Mouse (Mus musculus) urinary bladder, adult 2 months (tissue): ENCODE results near the gene Gtf2f2. TPM values are rescaled to one million over a fixed set of nuclear protein-coding genes. Genes with fewer than 3 reads are reported as not detected.

ENCODE experiments used
- DNase-seq: peaks from one replicate; pipeline ENCODE4 v3.0.0; 2022; ENCODE audit warnings: low spot score
- polyA plus RNA-seq: library from polyadenylated mRNA; depleted of rRNA; stranded (reverse); fragments of >200 nt; gene quantifications from 2 replicates; pipeline ENCODE4 v1.2.3, GENCODE M21; 2012; rRNA removed

The Gtf2f2 gene
- polyA plus RNA-seq: 16.4 and 16.7 TPM in 2 replicates

DNA sequence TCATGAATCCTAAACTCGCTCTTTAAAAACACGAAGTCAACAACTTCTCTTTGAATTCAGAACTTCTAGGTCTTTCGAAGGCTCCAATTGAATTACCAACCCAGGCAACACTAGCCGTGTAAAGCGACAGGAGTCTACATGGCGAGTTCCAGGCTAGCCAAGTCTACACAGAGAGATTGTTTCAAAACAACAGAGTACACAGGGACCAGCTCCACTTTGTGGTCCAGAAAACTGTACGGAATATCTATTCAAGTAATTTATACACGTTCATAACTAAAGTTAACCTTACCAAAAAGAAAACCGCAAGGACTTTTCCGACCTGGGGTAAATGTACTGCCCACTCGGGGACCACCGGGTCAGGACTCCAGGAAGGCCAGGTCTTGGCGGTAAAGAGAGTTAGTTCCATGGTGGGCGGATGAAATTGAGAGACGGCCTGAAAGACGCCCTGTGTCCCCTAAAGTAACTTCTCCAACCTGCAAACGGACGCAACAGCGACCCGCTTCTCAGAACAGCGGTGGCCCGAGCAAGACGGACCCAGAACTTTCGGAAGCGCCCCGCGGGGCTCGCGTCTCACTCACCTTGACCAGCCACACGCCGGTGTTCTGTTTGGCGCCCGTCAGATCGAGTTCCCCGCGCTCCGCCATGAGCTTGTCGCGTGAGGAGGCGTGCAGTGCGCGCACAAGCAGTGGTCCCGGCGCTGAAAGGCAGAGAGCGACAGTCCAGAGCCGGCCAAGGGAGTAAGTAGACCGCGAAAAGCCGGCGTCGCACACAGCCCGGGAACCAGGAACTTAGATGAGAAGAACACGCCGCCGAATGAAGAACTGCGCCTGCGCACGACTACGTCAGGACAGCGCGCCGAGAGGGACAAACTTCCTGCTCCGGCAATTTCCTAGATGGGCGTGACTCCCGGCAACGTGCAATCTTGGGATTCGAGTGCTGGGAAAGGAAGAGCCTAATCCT, at the start of gene Gtf2f2:
Gtf2f2 (minus strand) TSS at position 764 of the 960 bp plus-strand sequence.
- peak; percentile 97 for DNase-seq

DNA sequence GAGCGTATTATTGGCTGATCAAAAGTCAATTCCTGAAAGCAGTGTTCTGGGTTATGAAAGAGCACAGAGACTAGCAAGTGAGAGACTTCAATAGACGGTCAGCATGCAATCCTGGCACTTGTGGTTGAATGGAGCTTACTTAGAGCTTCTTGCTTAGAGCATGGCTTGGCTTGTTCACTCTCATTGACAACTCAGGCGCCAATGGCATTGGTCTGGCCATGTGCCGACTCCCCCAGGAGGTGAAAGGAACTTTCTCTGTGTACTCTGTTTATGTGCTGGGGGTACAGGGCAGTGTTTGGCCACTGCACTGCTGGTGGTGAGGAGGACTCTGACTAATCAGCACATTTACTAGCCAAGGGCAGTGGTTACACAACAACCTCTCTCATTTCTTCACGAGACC, 48.8 kb upstream of the Gtf2f2 start:
- DNase-seq: no peak

DNA sequence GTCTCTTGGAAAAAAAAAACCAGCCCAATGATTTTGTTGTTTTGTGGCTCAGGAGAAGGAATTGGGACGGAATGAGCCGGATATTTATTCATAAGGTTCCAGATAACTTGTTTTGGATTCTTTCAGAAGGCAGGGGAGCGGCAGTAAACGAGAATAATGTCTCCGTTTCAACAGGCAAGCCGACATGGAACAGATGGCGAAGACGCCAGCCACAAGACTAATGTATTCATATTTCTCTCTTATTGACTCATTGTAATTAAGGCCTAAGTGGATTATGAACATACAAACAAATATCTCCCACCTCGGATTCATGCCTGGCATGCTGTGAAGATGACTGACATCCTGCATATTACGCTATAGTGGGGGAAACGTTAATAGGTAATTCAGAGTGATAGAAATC, 43.1 kb upstream of the Gtf2f2 start:
- DNase-seq: no peak

DNA sequence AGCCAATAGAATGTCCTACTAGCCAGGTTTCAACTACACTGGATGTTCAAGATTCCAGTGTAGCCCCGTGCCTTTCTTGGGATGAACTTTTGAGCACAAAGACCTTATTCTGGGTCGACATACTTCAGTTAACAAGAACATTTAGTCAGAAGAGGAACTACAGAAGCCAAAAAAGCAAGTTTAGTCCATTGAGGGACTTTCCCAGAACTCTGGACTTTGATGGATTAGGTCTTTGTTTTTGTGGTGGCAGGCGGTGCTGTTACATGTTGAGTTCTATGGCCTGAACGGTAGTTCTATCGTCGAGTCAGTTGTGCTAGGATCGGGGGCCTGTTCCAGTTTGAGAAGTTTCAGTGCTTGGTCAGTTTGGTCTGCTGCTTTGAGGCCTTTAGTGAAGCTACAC, 41.3 kb upstream of the Gtf2f2 start:
- no peak for DNase-seq

DNA sequence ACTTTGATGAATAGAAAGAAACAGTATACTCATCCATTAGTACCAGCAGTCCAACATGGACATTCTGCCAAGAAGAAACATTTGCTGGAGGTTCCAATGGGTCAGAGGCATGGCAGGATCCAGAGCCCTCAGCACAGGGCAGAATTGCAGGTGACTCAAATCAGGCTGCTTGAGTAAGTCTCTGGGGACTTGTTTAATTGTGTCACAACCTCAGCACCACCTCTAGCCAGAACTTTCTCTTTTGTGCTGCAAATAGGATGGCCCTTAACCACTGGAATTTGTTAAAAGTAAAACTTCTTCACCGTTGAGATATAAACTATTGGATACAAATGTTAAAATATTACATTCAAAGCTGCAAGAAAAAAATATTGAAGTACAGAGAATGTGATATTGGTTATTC, 35.1 kb upstream of the Gtf2f2 start:
- DNase-seq: no peak

DNA sequence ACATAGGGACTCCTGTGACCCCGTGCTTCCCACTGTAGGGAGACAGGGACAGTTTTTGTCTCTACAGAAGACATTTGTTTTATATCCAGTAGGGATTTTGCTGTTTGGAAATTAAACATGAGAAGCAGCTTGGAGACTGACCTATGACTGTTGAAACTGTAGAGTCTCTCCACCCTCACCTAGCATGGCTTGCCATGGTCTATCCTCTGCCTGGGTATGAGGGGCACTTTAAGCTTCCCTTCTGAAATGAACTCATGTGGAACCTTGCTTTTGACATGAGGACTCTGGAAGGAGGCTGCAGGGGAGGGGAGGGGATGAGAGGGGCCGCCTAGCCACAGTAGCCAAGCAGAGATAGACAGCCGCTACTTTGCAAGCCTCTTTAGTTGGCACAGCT, 33.5 kb upstream of the Gtf2f2 start:
- no peak for DNase-seq

DNA sequence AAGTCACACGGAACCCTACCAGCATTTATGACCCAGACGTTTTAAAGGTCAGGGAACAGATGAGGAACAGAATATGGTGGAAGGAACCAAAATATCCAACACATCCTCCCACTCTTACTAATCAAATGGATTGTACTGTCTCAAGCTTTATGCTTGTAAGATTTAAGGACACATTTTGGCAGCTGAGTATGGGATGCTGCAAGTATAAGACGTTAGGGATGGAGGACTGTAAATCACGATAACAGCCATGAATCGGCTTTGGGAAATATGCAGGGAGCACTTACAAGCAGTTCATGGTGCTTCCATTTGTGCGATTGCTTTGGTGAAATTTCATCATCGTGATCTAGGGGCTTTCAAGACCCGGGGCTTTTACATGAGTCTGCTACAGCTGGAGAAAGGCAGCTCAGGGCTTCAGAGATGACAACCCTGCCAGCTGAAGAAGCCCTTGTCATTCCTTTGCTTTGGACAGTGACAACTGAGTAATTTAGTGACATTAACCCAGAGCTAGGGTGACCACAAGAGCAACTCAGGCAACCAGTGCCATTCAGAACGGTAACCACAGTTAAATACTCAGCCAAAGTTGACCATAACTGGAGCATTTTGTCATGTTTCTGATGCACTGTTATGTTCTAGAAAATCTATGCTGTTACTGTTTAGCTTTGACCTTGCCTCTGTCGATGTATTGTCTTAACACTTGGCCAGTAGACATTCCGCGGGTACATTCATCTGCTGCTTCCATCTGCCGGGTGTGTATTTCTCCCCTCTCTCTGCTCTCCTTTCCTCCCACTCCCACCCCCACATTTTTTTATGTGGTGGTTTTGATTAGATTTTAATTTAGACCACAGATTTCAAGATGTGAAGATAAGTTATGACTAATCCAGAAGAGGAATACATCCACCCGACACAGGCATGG, 32.8 kb upstream of the Gtf2f2 start:
- no peak for DNase-seq

DNA sequence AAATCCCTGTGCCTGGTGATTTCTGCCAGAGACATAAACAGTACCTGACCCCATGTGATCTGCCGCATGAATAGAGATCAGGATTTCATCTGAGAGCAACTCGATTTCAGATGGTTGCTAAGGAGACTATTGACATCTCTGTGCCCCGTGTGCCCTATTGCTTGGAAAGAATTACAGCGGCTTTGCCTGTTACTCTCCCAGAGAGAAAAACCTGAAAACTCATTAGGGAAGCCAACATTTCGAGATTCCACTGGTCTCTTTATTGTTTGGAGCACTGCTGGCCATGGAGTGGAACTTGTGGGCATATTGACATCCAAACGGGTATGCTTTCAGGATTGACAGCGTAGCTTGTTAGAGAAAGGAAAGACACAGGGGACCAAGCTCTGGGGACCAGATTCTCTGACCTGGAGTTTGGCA, 22.6 kb upstream of the Gtf2f2 start:
- no peak for DNase-seq

DNA sequence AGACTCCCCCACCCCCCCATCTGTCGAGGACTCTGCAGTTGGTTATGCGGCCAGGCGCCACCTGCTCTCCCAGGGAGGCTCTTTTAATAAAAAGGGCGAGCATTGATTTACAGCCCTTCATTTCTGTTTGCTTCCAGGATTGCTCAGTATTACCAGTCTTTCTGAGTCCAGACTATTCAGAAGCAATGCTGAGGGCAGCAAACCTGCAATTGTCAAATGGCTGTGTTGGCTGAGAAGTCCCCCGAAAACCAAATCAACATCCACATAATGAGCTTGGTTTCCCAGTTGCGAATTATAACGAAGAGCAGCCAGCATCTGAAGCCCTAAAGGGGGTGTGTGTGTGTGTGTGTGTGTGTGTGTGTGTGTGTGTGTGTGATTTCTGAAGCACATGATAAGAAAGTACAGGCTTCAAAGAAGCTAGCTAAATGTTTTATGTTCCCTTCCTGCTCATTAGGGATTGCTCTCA, 22.0 kb upstream of the Gtf2f2 start:
- DNase-seq: no peak

DNA sequence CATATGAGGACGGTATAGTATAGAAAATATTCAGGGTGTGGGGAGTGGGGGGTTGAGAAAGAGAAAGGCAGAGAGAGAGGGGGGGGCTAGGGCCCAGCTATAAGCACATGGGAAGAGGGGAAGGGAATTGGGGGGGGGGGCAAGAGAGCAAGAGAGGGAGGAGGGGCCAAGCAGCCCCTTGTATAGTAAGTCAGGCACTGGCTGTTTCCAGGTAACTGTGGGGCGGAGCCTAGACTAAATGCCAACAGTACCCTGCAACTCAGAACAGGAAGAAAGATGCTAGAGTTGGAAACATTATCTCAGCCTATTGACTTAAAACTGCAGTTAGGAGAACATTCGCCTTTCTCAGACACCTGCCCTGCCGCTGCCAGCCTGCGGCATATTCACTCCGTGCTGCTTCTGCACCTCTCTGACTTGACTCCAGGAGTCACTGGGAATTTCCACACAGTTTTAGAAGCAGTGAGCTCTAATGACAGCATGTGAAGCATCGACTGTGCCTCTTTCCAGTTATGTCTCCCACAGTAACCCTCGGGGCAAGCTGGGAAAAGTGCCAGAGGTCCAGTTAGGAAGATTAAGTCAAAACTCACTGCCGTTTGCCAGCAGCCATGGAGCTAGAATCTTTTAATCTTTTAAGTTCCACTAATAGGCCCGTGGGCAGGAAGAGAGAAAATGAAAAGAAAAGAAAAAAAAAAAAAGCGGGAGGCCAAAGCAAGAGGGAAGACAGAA, 20.6 kb upstream of the Gtf2f2 start:
- no peak for DNase-seq

DNA sequence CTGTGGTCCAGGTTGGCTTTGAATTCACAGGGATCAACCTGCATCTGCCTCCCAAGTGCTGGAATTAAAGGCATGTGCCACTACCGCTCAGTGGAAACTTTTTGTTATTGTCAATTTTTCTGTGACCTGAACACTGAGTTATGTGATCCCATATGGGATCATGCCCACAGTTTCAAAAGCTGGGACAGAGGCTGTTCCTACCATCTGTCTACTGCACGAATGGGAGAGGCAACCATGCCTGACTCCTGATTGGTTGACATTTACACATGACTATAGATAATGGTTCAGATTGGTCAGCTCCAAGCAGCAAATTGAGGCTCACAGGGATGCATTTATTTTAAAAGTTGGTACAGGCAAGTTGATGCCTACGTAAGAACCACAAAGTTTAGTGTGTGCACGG, 14.0 kb upstream of the Gtf2f2 start:
- DNase-seq: no peak

DNA sequence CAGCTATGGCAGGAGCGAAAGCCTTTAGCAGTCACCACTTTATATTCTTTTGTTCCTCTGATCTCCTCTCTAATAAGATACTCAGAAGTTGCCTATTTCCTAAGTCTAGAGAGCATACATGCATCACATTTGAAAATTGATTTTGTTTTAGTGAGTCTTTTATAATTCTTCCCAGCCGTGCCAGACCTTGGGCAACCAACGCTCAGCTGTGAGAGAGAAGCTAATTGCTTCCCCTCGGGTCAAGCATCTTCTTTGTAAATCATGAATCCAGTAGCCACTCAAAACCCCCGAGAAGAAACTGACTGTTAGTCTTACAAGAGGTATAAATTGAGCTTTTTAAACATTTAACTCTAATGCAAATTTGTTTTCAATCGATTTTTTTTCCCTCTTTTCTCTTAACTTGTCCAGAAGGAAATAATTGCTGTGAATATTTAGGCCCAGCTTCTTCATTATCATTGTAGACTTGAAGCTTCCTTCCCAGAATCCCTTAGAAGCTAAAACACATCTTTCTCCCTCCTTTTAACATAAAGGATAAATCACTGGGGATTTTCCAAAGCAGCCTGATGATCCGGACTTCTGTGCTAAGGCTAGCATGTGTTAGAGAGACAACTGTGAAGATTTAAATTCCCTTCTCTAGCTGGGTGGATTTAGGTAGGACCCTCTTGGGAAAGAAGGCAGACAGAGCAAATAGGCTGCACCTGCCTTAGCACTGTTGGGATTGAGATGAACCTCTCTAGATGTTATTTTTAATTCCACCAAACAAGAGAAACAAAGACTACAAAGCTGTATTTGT, 10.5 kb upstream of the Gtf2f2 start:
- DNase-seq: no peak

DNA sequence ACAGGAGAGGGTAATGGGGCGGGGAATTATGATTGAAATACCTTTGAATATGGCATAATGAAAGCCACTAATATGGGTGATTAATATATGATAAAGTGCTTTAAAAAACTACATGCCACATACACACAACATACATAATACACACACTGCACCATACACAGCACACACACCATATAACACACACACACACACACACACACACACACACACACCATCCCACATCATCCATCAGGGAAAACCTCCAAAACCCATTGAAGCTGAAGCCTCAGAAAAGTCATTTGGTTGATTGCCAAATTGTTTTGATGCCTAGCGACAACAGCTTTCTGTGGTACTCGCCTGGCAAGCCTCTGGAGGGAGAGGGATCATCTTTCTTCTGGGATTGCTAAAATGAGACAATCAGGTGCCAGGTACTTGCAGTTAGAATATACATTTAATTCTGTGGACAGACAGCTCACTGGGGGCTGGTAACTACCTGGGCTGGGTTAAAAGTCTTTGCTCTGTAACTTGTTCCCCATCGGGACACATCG, 9.7 kb upstream of the Gtf2f2 start:
- no peak for DNase-seq

DNA sequence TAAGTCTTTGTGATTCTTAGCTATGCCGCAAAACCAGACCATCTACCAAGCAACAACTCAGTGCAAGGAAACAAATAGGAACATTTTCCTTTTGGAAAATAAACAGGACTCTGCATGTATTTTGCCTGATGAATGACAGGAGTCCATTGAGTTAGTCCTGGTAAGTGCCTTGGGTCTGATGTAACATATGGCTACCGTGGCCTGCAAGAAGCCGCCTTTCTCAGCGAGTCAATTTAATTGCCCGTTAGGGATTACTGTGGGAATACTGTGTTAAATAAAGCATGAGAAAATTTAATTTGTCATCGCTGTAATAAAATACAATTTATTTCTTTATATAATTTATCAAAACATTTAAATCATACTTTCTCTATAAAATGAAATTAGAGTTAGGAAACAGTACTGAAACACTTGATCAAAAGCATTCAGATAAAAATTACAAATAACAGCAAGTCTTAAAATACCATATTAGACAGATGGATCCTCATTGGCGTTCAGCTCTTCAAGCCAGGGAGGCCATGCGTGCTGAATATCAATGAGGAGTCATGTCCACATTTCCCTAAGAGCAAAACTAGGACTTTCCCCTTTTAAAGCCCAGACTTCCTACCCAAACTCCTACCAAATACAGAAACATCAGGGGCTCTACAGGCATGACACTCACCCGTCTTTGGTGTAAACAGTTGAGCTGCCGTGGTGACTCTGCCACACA, 7.3 kb upstream of the Gtf2f2 start:
- DNase-seq: no peak

DNA sequence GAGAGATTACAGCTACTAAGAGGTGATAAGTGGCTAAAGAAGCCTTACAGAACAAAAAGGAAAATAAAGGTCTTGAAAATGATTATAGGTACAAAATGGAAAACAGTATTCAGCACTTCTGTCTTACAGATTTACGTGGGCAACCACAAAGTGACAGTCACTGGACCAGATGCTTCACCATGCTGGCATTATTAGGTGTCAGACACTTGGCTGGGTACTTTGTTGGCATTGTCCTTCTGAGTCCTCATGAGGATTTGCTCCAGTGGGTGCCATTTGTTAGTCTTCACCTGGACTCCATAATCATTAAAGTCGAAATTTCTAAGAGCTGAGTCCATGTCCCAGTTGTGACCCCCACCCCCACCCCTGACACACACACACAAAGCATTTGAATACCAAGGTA, 3.7 kb upstream of the Gtf2f2 start:
- DNase-seq: no peak

DNA sequence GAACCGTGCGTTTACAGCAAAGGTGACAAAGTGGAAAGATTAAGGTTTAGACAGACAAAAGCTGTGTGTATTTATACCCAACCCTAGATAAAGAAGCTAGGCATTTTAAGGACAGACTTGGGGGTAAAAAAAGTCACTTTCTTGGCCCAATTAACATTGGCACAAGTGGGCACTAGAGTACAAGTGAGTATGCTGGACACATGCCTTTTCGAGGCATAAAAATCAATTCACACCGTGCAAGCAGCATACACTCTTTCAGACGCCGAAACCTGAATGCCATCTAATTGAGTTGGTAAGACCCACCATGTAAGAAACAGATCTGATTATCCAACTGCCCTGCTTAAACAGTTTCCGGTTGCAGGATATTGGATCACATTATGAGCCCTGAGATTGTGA, 395 bp upstream of the Gtf2f2 start:
- no peak for DNase-seq

DNA sequence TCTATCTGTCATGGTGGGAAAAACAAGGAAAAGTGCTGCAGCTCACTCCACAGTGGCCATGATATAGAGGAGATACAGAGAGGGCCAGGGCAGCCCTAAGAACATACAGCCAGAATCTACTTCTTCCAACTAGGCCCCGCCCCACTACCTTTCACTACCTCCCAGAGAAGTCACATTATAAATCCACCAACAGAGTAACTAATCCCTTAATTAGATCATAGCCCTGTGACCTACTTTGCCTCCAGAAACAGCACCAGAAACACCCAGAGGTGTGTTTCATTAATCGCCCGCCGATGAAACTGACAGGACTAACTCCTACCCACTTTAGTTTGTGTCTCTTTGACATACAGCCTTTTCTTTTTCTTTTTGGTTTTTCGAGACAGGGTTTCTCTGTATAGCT, 1.5 kb downstream of the Gtf2f2 start:
- DNase-seq: no peak

DNA sequence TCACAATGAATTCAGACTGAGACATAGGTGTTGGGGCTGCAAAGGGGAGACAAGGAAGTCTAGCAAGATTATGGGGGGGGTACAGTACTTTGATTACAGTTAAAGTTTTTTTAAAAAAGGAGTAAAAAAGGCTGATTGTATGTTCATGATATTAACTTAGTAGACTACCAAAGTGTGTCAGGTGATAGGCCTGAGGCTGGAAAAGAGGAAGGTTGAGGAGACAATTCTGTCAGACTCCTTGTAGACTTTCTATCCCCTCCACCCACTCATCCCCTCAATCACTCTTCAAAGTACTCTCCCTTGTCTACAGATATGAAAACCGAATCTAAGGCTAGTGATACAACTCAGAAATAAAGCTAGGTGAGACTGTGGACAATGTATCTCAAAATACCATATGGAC, 2.5 kb downstream of the Gtf2f2 start:
- no peak for DNase-seq

DNA sequence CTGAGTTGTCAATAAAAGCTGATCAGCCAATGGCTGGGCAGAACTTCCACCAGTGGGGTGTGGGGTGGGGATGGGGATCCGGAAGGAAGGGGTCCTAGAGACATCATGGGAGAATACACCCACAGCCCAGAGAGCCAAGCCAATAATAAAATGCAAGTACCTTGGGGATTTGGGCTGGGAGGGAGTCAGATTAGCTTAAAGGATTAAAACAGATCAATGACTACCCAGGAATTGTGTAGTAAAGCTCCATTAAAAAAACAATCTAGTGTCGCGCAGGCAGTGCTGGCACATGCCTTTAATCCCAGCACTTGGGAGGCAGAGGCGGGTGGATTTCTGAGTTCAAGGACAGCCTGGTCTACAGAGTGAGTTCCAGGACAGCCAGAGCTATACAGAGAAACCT, 5.7 kb downstream of the Gtf2f2 start:
- DNase-seq: no peak

DNA sequence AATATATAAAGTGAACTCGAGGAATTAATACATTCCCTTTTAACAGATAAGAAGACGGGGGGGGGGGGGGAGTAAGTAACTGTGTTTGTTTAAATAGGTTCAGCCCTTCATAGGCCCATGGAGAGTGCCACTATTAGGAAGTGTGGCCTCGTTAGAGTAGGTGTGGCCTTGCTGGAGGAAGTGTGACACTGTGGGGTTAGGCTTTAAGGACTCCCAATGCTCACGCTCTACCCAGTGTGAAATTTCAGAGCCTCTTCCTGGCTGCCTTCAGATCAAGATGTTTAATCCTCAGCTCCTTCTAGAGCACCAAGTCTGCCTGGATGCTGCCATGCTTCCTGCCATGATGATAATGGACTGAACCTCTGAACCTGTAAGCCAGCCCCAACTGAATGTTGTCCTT, 8.9 kb downstream of the Gtf2f2 start:
- DNase-seq: no peak
